Mouse (Mus musculus): ENCODE measurements at regions not wholly inside any gene's neighbourhood (a gene's known extent, or its start where the extent isn't known, plus 50 kb on each side); places are given as distances from the start of the nearest gene placed in this dataset.

GRCm38 (mm10) chr4:127517978-127518377, 160.0 kb upstream of the Gjb5 start:
- WGBS, result 96% methylated on average over 1 of the region's 1 CpGs
- Histone ChIP-seq H3K9me3 (ENCODE audit: control insufficient read depth, low read length) (no peaks in the 10 kb centered on the region), H3K4me3 (ENCODE audit: low read depth, low read length) (no peak overlapping the region), H3K27me3 (ENCODE audit: control insufficient read depth, insufficient read depth, low read length) (no peaks in the 10 kb centered on the region), H3K4me1 (replicated peaks; ENCODE audit: control insufficient read depth, insufficient read depth, low read length) (no peaks in the 10 kb centered on the region), H3K4me2 (ENCODE audit: low read depth, low read length, severe bottlenecking) (no peak overlapping the region), H3K27ac (ENCODE audit: low read depth, low read length) (no peak overlapping the region), H3K36me3 (ENCODE audit: control insufficient read depth, insufficient read depth, low read length) (no peaks in the 10 kb centered on the region), H3K9ac (ENCODE audit: low read length) (no peak overlapping the region)
- ATAC-seq (replicated peaks; ENCODE audit: low FRiP score), result no peak
- DNase-seq (ENCODE audit: low spot score), result no peak

- no peak overlapping the region for H3K4me3 ChIP-seq (ENCODE audit: low read depth, low read length)
- no peak for ATAC-seq (replicated peaks; ENCODE audit: low FRiP score)
- no peaks in the 10 kb centered on the region for H3K9me3 ChIP-seq (ENCODE audit: control insufficient read depth, low read length)
- H3K4me1 ChIP-seq (replicated peaks; ENCODE audit: control insufficient read depth, insufficient read depth, low read length), result no peaks in the 10 kb centered on the region
- no peak overlapping the region for H3K9ac ChIP-seq (ENCODE audit: low read length)
- H3K27me3 ChIP-seq (ENCODE audit: control insufficient read depth, insufficient read depth, low read length), result no peaks in the 10 kb centered on the region
- no peak for DNase-seq (ENCODE audit: low spot score)
- H3K4me2 ChIP-seq (ENCODE audit: low read depth, low read length, severe bottlenecking), result no peak overlapping the region
- WGBS, result 91% methylated on average over 7 of the region's 7 CpGs
- no peaks in the 10 kb centered on the region for H3K36me3 ChIP-seq (ENCODE audit: control insufficient read depth, insufficient read depth, low read length)
- no peak overlapping the region for H3K27ac ChIP-seq (ENCODE audit: low read depth, low read length)
Observed at GRCm38 (mm10) chr4:127517539-127517938, 159.6 kb upstream of the Gjb5 start.

DNA sequence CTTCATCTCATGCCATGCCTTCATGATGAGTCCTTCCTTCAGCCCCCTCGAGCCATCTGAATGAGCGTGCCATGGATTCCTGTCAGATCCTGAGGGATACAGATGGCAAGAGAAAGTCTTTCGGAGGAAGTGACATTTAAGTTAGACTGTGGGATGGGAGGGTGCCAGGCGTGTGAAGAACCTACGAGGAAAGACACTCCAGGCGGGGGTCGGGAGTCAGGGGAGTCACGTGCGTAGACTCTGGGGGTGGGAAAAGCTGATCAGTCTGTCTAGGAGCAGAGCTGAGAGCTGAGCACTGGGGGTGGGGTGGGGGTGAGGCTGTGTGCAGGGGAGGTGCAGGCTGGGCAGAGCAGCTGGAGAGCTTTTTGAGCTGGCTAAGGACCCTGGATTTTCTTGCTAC, 152.0 kb upstream of the Gjb5 start:
- Histone ChIP-seq H3K4me2 (ENCODE audit: low read depth, low read length, severe bottlenecking) (no peak overlapping the region), H3K27me3 (ENCODE audit: control insufficient read depth, insufficient read depth, low read length) (no peaks in the 10 kb centered on the region), H3K4me1 (replicated peaks; ENCODE audit: control insufficient read depth, insufficient read depth, low read length) (no peaks in the 10 kb centered on the region), H3K9me3 (ENCODE audit: control insufficient read depth, low read length) (no peaks in the 10 kb centered on the region), H3K27ac (ENCODE audit: low read depth, low read length) (no peak overlapping the region), H3K9ac (ENCODE audit: low read length) (no peak overlapping the region), H3K4me3 (ENCODE audit: low read depth, low read length) (no peak overlapping the region), H3K36me3 (ENCODE audit: control insufficient read depth, insufficient read depth, low read length) (no peaks in the 10 kb centered on the region)
- no peak for DNase-seq (ENCODE audit: low spot score)
- no peak for ATAC-seq (replicated peaks; ENCODE audit: low FRiP score)
- WGBS, result 82% methylated on average over 9 of the region's 9 CpGs

DNA sequence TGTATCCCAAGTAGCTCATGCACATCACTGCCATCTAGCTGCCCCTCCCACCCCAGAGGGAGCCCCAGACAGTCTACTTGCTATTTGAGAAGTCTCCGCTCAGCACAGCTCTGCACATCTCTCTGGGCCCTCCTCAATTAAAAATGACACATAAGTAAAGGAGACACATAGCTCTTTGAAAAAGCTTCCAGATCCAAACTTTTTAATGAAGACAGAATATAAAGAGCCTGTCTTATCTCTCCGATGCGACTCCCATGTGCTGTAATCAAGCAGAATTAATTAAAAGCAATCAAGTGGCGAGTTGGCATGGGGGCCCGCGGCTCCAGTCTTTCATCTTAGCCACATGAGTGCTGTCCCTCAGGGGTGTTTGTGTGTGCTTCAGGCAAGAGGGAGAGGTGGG, 144.6 kb upstream of the Gjb5 start:
- no peaks in the 10 kb centered on the region for H3K4me1 ChIP-seq (replicated peaks; ENCODE audit: control insufficient read depth, insufficient read depth, low read length)
- 76% methylated on average over 6 of the region's 6 CpGs for WGBS
- H3K4me2 ChIP-seq (ENCODE audit: low read depth, low read length, severe bottlenecking), result no peak overlapping the region
- H3K9me3 ChIP-seq (ENCODE audit: control insufficient read depth, low read length), result no peaks in the 10 kb centered on the region
- H3K27ac ChIP-seq (ENCODE audit: low read depth, low read length), result no peak overlapping the region
- no peak overlapping the region for H3K9ac ChIP-seq (ENCODE audit: low read length)
- no peak overlapping the region for H3K4me3 ChIP-seq (ENCODE audit: low read depth, low read length)
- H3K27me3 ChIP-seq (ENCODE audit: control insufficient read depth, insufficient read depth, low read length), result no peaks in the 10 kb centered on the region
- H3K36me3 ChIP-seq (ENCODE audit: control insufficient read depth, insufficient read depth, low read length), result no peaks in the 10 kb centered on the region
- ATAC-seq (replicated peaks; ENCODE audit: low FRiP score), result no peak
- DNase-seq (ENCODE audit: low spot score), result no peak

- Histone ChIP-seq H3K4me2 (ENCODE audit: low read depth, low read length, severe bottlenecking) (no peak overlapping the region), H3K9ac (ENCODE audit: low read length) (no peak overlapping the region), H3K27ac (ENCODE audit: low read depth, low read length) (no peak overlapping the region), H3K4me3 (ENCODE audit: low read depth, low read length) (no peak overlapping the region), H3K27me3 (ENCODE audit: control insufficient read depth, insufficient read depth, low read length) (no peaks in the 10 kb centered on the region), H3K4me1 (replicated peaks; ENCODE audit: control insufficient read depth, insufficient read depth, low read length) (no peaks in the 10 kb centered on the region), H3K36me3 (ENCODE audit: control insufficient read depth, insufficient read depth, low read length) (no peaks in the 10 kb centered on the region), H3K9me3 (ENCODE audit: control insufficient read depth, low read length) (no peaks in the 10 kb centered on the region)
- WGBS, result 91% methylated on average over 7 of the region's 7 CpGs
- ATAC-seq (replicated peaks; ENCODE audit: low FRiP score) (no peak), DNase-seq (ENCODE audit: low spot score) (no peak)
Observed at GRCm38 (mm10) chr4:127501881-127502280, 143.9 kb upstream of the Gjb5 start.

GRCm38 (mm10) chr4:127487016-127487780, 129.2 kb upstream of the Gjb5 start:
- no peaks in the 10 kb centered on the region for H3K4me1 ChIP-seq (replicated peaks; ENCODE audit: control insufficient read depth, insufficient read depth, low read length)
- H3K9me3 ChIP-seq (ENCODE audit: control insufficient read depth, low read length), result no peaks in the 10 kb centered on the region
- ATAC-seq (replicated peaks; ENCODE audit: low FRiP score), result no peak
- DNase-seq (ENCODE audit: low spot score), result no peak
- WGBS, result 47% methylated on average over 10 of the region's 10 CpGs
- H3K9ac ChIP-seq (ENCODE audit: low read length), result no peak overlapping the region
- H3K4me3 ChIP-seq (ENCODE audit: low read depth, low read length), result no peak overlapping the region
- H3K27ac ChIP-seq (ENCODE audit: low read depth, low read length), result no peak overlapping the region
- H3K27me3 ChIP-seq (ENCODE audit: control insufficient read depth, insufficient read depth, low read length), result no peaks in the 10 kb centered on the region
- no peaks in the 10 kb centered on the region for H3K36me3 ChIP-seq (ENCODE audit: control insufficient read depth, insufficient read depth, low read length)
- H3K4me2 ChIP-seq (ENCODE audit: low read depth, low read length, severe bottlenecking), result no peak overlapping the region

DNA sequence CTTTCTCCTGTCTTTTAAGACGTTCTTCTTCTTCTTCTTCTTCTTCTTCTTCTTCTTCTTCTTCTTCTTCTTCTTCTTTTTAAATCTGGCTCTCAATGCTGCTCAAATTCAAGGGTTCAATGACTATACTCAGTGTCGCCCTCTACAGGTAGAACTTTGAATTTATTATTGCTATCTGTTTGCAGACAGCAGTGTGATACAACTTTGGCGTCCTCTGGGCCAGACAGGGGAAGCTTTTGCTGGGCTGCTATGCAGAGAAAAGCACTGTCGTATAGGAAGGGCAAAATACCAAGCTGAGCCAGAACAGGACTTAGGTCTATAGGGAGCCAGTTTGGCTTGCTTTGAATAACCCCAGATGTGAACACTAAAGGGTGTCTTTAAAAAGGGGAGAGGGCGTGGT, 127.3 kb upstream of the Gjb5 start:
- Histone ChIP-seq H3K4me3 (ENCODE audit: low read depth, low read length) (no peak overlapping the region), H3K4me2 (ENCODE audit: low read depth, low read length, severe bottlenecking) (no peak overlapping the region), H3K9me3 (ENCODE audit: control insufficient read depth, low read length) (no peaks in the 10 kb centered on the region), H3K4me1 (replicated peaks; ENCODE audit: control insufficient read depth, insufficient read depth, low read length) (no peaks in the 10 kb centered on the region), H3K27ac (ENCODE audit: low read depth, low read length) (no peak overlapping the region), H3K36me3 (ENCODE audit: control insufficient read depth, insufficient read depth, low read length) (no peaks in the 10 kb centered on the region), H3K9ac (ENCODE audit: low read length) (no peak overlapping the region), H3K27me3 (ENCODE audit: control insufficient read depth, insufficient read depth, low read length) (no peaks in the 10 kb centered on the region)
- WGBS, result 80% methylated on average over 5 of the region's 5 CpGs
- DNase-seq (ENCODE audit: low spot score) (no peak), ATAC-seq (replicated peaks; ENCODE audit: low FRiP score) (no peak)

DNA sequence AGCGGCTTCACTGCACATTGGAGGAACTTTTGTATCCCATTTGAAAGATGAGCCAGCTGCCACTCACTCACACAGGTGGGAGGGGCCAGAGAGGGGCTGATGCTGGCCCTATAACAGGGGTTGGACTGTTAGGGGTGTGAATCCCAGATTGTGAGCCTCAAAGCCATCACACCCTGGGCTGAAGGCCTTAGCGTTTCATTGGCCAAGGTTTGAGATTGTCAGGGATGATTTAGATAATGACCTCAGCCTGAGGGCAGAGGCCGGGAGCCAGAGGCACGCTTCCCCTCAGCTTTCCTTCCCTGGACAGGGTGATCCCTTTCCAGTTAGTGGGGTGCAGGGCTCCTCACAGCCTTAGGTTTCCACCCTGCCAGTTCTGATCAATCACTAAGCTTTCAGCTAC, 124.5 kb upstream of the Gjb5 start:
- H3K9me3 ChIP-seq (ENCODE audit: control insufficient read depth, low read length), result no peaks in the 10 kb centered on the region
- no peak overlapping the region for H3K9ac ChIP-seq (ENCODE audit: low read length)
- H3K36me3 ChIP-seq (ENCODE audit: control insufficient read depth, insufficient read depth, low read length), result no peaks in the 10 kb centered on the region
- no peak overlapping the region for H3K4me2 ChIP-seq (ENCODE audit: low read depth, low read length, severe bottlenecking)
- DNase-seq (ENCODE audit: low spot score) (no peak), ATAC-seq (replicated peaks; ENCODE audit: low FRiP score) (no peak)
- H3K4me3 ChIP-seq (ENCODE audit: low read depth, low read length), result no peak overlapping the region
- no peak overlapping the region for H3K27ac ChIP-seq (ENCODE audit: low read depth, low read length)
- no peaks in the 10 kb centered on the region for H3K4me1 ChIP-seq (replicated peaks; ENCODE audit: control insufficient read depth, insufficient read depth, low read length)
- 67% methylated on average over 4 of the region's 4 CpGs for WGBS
- H3K27me3 ChIP-seq (ENCODE audit: control insufficient read depth, insufficient read depth, low read length), result no peaks in the 10 kb centered on the region

GRCm38 (mm10) chr4:127480339-127480738, 122.4 kb upstream of the Gjb5 start:
- Histone ChIP-seq H3K9me3 (ENCODE audit: control insufficient read depth, low read length) (no peaks in the 10 kb centered on the region), H3K27ac (ENCODE audit: low read depth, low read length) (no peak overlapping the region), H3K4me1 (replicated peaks; ENCODE audit: control insufficient read depth, insufficient read depth, low read length) (no peaks in the 10 kb centered on the region), H3K4me3 (ENCODE audit: low read depth, low read length) (no peak overlapping the region), H3K4me2 (ENCODE audit: low read depth, low read length, severe bottlenecking) (no peak overlapping the region), H3K9ac (ENCODE audit: low read length) (no peak overlapping the region), H3K27me3 (ENCODE audit: control insufficient read depth, insufficient read depth, low read length) (no peaks in the 10 kb centered on the region), H3K36me3 (ENCODE audit: control insufficient read depth, insufficient read depth, low read length) (no peaks in the 10 kb centered on the region)
- DNase-seq (ENCODE audit: low spot score), result no peak
- ATAC-seq (replicated peaks; ENCODE audit: low FRiP score), result no peak
- WGBS, result 85% methylated on average over 5 of the region's 5 CpGs

Measured in forebrain, embryonic 11.5 days (tissue).